Mouse (Mus musculus) adrenal gland, postnatal 25 days (tissue): ENCODE results near the gene Gm28230. TPM values are rescaled to one million over a fixed set of nuclear protein-coding genes. Genes with fewer than 3 reads are reported as not detected.

ENCODE experiments used
- DNase-seq: peaks from one replicate; pipeline ENCODE4 v3.0.0; 2021; ENCODE audit warnings: mixed read lengths
- microRNA-seq, 2 experiments: library from miRNA; unstranded; fragments of <30 nt; microRNA quantifications; one replicate each; pipeline ENCODE4 v1.2.0; 2021
- total RNA-seq: library from RNA; stranded (reverse); gene quantifications from 2 replicates; pipeline ENCODE4 v1.2.3, GENCODE M21; 2021

The Gm28230 gene
- total RNA-seq, 1 experiment from 2014 or later: 3.3 TPM

DNA sequence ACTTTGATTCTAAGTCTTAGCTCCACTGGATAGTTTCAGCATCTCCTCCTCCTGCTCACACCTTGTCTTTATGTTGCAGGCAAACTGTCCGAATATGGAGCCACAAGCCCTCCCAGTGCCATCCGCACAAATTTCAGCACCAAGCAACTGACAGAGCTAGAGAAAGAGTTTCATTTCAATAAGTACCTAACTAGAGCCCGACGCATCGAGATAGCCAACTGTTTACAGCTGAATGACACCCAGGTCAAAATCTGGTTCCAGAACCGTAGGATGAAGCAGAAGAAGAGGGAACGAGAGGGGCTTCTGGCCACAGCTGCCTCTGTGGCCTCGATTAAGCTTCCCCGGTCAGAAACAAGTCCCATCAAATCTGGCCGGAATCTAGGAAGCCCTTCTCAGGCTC lies 37.4 kb downstream of the Gm28230 start:
- DNase-seq: no peak

DNA sequence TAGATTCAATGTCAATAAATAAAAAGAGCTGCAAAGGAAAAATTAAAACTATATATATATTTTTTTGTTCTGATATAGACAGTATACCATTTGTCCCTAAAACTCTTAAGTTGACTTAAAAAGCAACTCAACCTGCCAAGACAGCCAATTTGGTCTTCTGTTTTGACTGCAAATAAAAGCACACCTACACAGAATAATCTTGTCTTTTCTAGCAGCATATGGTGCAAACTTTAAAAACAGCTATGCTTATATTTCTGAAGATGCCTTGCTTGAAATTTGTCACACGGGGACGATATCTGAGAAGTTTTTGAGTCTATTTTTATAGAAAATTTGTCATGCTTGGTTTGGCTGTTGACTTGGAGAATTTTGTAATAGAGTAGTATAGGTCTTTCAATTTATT lies 47.8 kb downstream of the Gm28230 start:
- DNase-seq: no peak

DNA sequence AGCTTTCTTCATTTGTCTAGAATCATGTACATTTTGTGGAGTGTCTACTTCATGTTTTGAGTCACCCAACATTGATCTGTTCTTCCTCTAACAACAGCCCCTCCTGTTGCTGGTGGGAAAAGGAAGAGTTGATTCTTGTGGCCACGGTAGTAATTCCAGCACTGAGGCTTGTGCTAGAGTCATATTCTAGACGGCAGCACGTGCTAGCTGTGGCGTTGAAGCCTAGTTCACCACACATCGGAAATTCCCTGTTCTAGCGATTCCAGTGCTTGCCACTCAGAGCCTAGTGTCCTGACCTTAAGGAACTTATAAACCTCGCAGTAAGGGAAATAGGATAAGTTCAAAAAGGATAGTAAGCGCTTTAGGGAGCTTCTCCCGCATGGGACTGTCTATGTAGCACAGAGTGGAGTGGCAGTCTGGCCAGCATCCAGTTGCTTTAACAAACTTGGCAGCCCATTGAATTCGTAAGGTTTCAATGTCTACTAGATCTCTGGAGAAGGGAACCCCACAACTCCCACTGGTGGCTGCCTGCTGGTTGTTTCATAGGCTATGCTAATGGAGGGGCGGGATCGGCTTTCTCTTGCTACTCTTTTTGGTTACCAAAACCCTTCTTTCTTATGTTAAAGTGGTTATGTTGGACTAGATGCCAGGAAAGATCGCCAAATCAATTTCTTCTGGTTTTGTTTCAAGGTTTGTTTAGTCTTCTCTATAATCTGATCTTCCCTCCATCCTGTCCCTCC lies 51.2 kb downstream of the Gm28230 start:
- no peak for DNase-seq

DNA sequence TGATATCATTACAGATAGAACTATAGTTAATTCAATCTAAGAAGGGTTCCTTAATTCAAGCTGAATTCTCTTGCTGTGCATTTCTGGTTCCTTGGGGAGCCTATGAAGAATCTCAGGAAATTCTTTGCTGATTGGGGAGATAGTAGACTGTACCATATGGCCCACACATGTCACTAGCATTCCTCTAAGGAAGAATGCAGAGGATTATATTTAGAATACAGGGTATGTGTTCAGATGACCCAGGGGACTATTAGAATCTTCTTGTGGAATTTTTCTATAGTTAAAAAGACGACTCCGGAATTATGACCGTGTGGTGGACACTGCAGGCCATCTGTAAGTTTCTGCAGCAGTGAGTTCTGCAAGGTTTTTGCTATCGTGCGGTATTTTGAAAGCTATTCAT lies 54.9 kb downstream of the Gm28230 start:
- no peak for DNase-seq

DNA sequence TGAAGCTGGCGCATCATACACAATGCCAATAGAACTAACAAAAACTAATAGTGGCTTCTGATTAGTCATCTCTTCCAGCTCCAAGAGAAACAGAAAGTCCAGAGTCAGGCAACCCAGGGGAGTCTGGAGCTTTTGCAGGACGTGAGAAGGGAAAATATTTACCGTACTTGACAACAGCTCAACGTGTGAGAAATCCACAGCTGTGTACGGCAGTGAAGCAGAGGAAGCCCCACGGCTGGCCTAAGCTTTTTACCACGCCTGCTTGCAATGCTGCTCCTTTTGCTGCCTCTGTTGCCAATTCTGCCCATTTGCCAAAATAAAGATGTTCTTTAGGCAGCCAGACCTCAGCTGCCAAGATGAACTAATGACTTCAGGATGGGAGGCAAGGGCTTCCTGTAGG lies 69.0 kb downstream of the Gm28230 start:
- no peak for DNase-seq

Small RNA genes lying within 50 kb of the gene (microRNA-seq; reads per million reads assigned to microRNA genes)
- gene Gm44463 (0 reads per million in 2 experiments), gene Mir10b (17,029 to 30,739 reads per million in 2 experiments)

Other genes starting within 250 kb of the Gm28230 start
- gene Lnpk, start 147.3 kb upstream of the Gm28230 start, total RNA-seq: 14.5 and 16.3 TPM in 2 replicates
- gene Evx2, start 67.2 kb upstream of the Gm28230 start, total RNA-seq: not detected in 2 replicates
- not detected in 2 replicates for gene Hoxd13, start 58.4 kb upstream of the Gm28230 start, total RNA-seq
- gene Hoxd12, start 51.7 kb upstream of the Gm28230 start, total RNA-seq: not detected in 2 replicates
- not detected in 2 replicates for gene Hoxd11, start 47.2 kb upstream of the Gm28230 start, total RNA-seq
- not detected in 2 replicates for gene Hoxd10, start 34.8 kb upstream of the Gm28230 start, total RNA-seq
- 3.7 and 5.2 TPM in 2 replicates for gene Hoxd9, start 29.0 kb upstream of the Gm28230 start, total RNA-seq
- gene Hoxd8, start 22.1 kb upstream of the Gm28230 start, total RNA-seq: 27.2 and 33.9 TPM in 2 replicates
- gene Hoxd3, start 14.8 kb upstream of the Gm28230 start, total RNA-seq: 0.73 and 2.6 TPM in 2 replicates
- gene Hoxd4, start 14.8 kb upstream of the Gm28230 start, total RNA-seq: 27.8 and 34.1 TPM in 2 replicates
- gene Hoxd1, start 36.3 kb downstream of the Gm28230 start, total RNA-seq: not detected in 2 replicates
- 70.1 and 97.0 TPM in 2 replicates for gene Mtx2, start 99.1 kb downstream of the Gm28230 start, total RNA-seq